Mouse (Mus musculus) heart, embryonic 16.5 days (tissue): ENCODE results near the gene Reg4. TPM values are rescaled to one million over a fixed set of nuclear protein-coding genes. Genes with fewer than 3 reads are reported as not detected.

Experiments
- ATAC-seq: fragments of 200-750 bp; cut with Nextera tagmentation; replicated peaks from 2 replicates; pipeline ENCODE4 v1.8.0; 2017; ENCODE audit warnings: moderate number of reproducible peaks; ENCODE audit not compliant: insufficient read depth, low FRiP score; ENCODE audit errors: extremely low read depth
- H3K27ac ChIP-seq: fragments of 300-500 bp; sonication (generic); 2 replicates; pipeline ENCODE4 v1.5.1; 2014; ENCODE audit warnings: mild to moderate bottlenecking, low read length, control low read depth, moderate library complexity
- H3K27me3 ChIP-seq: fragments of 300-500 bp; sonication (generic); 2 replicates; pipeline ENCODE4 v1.6.1; 2014; ENCODE audit warnings: low read length, mixed read lengths; ENCODE audit not compliant: control insufficient read depth, insufficient read depth
- H3K36me3 ChIP-seq: fragments of 300-500 bp; sonication (generic); 2 replicates; pipeline ENCODE4 v1.6.1; 2014; ENCODE audit not compliant: control insufficient read depth, insufficient read depth
- H3K4me1 ChIP-seq: fragments of 300-500 bp; sonication (generic); 2 replicates; pipeline ENCODE4 v1.6.1; 2014; ENCODE audit warnings: low read length, mixed read lengths; ENCODE audit not compliant: control insufficient read depth, insufficient read depth
- H3K4me2 ChIP-seq: fragments of 300-500 bp; sonication (generic); 2 replicates; pipeline ENCODE4 v1.6.1; 2014; ENCODE audit warnings: low read depth, mild to moderate bottlenecking, control low read depth, low read length
- H3K4me3 ChIP-seq: fragments of 300-500 bp; sonication (generic); 2 replicates; pipeline ENCODE4 v1.5.1; 2014; ENCODE audit warnings: mild to moderate bottlenecking, control low read depth, low read length
- H3K9ac ChIP-seq: fragments of 300-500 bp; sonication (generic); 2 replicates; pipeline ENCODE4 v1.6.1; 2014; ENCODE audit warnings: low read length, control low read depth
- H3K9me3 ChIP-seq: fragments of 300-500 bp; sonication (generic); replicated peaks from 2 replicates; pipeline ENCODE4 v1.6.1; 2016; ENCODE audit warnings: low read length; ENCODE audit not compliant: control insufficient read depth
- WGBS: fragments of 180-500 bp; shearing (Covaris S2); extraction: QIAGEN DNeasy Blood & Tissue Kit; methylation state at CpG from one replicate; pipeline ENCODE4 v1.1.7; 2014; 5-methylcytosine and 5-hydroxymethylcytosine counted together
- polyA plus RNA-seq: library from polyadenylated mRNA; unstranded; fragments of >200 nt; fragmentation: Nextera tagmentation; extraction: Ambion mirVana; gene quantifications from 2 replicates; pipeline ENCODE4 v1.2.1, GENCODE M21; 2015

Reg4 gene
- polyA plus RNA-seq, 1 experiment from 2014 or later, result not detected

DNA sequence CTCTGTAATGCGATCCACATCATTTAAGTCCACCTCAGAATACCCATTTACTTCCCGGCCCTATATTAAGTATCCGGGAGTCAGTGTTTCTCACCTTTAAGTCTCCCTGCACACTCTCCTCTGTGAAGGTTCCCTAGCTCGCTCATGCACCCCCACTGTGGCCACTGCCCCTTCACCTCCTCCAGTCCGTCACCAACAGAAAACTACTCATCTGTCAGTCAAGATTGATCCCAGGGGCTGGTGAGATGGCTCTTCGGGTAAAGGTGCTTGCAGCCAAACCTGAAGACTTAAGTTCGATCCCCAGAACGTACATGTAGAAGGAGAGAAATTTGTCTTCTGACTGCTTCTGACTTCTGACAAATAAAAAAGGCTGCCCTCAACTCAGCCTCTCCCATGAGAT lies 60.5 kb downstream of the Reg4 start:
- Histone ChIP-seq H3K4me1 (peaks cover 12% of the 10 kb centered on the region), H3K4me2 (no peak overlapping the region), H3K27me3 (no peaks in the 10 kb centered on the region), H3K9me3 (0 out of 2 replicates have a peak, but pooled peaks cover 2% of the 10 kb centered on the region), H3K27ac (no peak overlapping the region), H3K9ac (no peak overlapping the region), H3K4me3 (no peak overlapping the region), H3K36me3 (no peaks in the 10 kb centered on the region)
- no peak for ATAC-seq
- 89% methylated on average over 8 of the region's 8 CpGs for WGBS

DNA sequence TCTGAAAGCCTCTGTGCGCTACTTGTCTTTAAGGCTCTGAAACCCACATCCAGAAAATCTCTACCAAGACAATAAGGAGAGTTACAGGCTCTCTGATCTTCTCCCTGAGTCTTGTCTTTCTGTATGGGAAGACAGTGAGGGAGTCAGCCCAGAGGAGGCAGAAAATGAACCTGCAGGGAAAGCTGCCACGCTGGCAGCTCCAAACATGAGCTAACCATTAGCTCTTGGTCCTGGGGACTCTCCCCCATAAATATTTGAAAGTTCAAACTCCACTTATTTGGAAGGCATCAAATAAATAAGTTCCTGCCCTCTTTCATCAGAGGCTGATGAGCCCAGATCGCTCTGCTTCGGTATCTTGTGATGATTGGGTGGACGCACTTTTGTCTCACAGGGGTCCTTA lies 61.2 kb downstream of the Reg4 start:
- Histone ChIP-seq H3K4me2 (no peak overlapping the region), H3K27me3 (no peaks in the 10 kb centered on the region), H3K4me3 (no peak overlapping the region), H3K27ac (no peak overlapping the region), H3K9me3 (0 out of 2 replicates have a peak, but pooled peaks cover 2% of the 10 kb centered on the region), H3K36me3 (no peaks in the 10 kb centered on the region), H3K4me1 (peaks cover 12% of the 10 kb centered on the region), H3K9ac (no peak overlapping the region)
- 88% methylated on average over 5 of the region's 5 CpGs for WGBS
- ATAC-seq, result no peak

Other genes starting within 250 kb of the Reg4 start
- gene Notch2, start 208.6 kb upstream of the Reg4 start, polyA plus RNA-seq, result 10.5 and 13.6 TPM in 2 replicates
- not detected in 2 replicates for gene Adam30, start 61.5 kb upstream of the Reg4 start, polyA plus RNA-seq
- 9.2 and 9.7 TPM in 2 replicates for gene Hmgcs2, start 58.3 kb downstream of the Reg4 start, polyA plus RNA-seq
- gene Phgdh, start 117.8 kb downstream of the Reg4 start, polyA plus RNA-seq, result 94.8 and 112 TPM in 2 replicates
- 9.3 and 9.8 TPM in 2 replicates for gene Zfp697, start 160.3 kb downstream of the Reg4 start, polyA plus RNA-seq
- not detected in 2 replicates for gene Gm4450, start 235.0 kb downstream of the Reg4 start, polyA plus RNA-seq